Mouse (Mus musculus): ENCODE results near the gene Ntng1.

The Ntng1 gene

GRCm38 (mm10) chr3:110054125-110054524, 89.7 kb downstream of the Ntng1 start:
- DNase-seq (ENCODE audit: low spot score) = no peak

GRCm38 (mm10) chr3:110048152-110048551, 95.7 kb downstream of the Ntng1 start:
- no peak for DNase-seq (ENCODE audit: low spot score)

- no peak for DNase-seq (ENCODE audit: low spot score)
Observed at GRCm38 (mm10) chr3:110046750-110047149, 97.1 kb downstream of the Ntng1 start.

- DNase-seq (ENCODE audit: low spot score) = no peak
Observed at GRCm38 (mm10) chr3:110044209-110044608, 99.6 kb downstream of the Ntng1 start.

- DNase-seq (ENCODE audit: low spot score) = no peak
Observed at GRCm38 (mm10) chr3:110043641-110044187, 100.1 kb downstream of the Ntng1 start.

GRCm38 (mm10) chr3:110022783-110023599, 120.8 kb downstream of the Ntng1 start:
- DNase-seq (ENCODE audit: low spot score) = no peak

- DNase-seq (ENCODE audit: low spot score) = no peak
Observed at GRCm38 (mm10) chr3:110010870-110011626, 132.8 kb downstream of the Ntng1 start.

- no peak for DNase-seq (ENCODE audit: low spot score)
Observed at GRCm38 (mm10) chr3:110010441-110010840, 133.4 kb downstream of the Ntng1 start.

GRCm38 (mm10) chr3:110000349-110000748, 143.5 kb downstream of the Ntng1 start:
- DNase-seq (ENCODE audit: low spot score) = no peak

GRCm38 (mm10) chr3:109995663-109996024, 148.2 kb downstream of the Ntng1 start:
- no peak for DNase-seq (ENCODE audit: low spot score)

GRCm38 (mm10) chr3:109994978-109995662, 148.7 kb downstream of the Ntng1 start:
- no peak for DNase-seq (ENCODE audit: low spot score)

GRCm38 (mm10) chr3:109984086-109984485, 159.7 kb downstream of the Ntng1 start:
- no peak for DNase-seq (ENCODE audit: low spot score)

GRCm38 (mm10) chr3:109977614-109978013, 166.2 kb downstream of the Ntng1 start:
- no peak for DNase-seq (ENCODE audit: low spot score)

- no peak for DNase-seq (ENCODE audit: low spot score)
Observed at GRCm38 (mm10) chr3:109975106-109975505, 168.7 kb downstream of the Ntng1 start.

- DNase-seq (ENCODE audit: low spot score) = no peak
Observed at GRCm38 (mm10) chr3:109971465-109971864, 172.3 kb downstream of the Ntng1 start.

GRCm38 (mm10) chr3:109970181-109970580, 173.6 kb downstream of the Ntng1 start:
- DNase-seq (ENCODE audit: low spot score) = no peak

GRCm38 (mm10) chr3:109962631-109963030, 181.2 kb downstream of the Ntng1 start:
- no peak for DNase-seq (ENCODE audit: low spot score)

- DNase-seq (ENCODE audit: low spot score) = no peak
Observed at GRCm38 (mm10) chr3:109942960-109943359, 200.9 kb downstream of the Ntng1 start.

GRCm38 (mm10) chr3:109937634-109938033, 206.2 kb downstream of the Ntng1 start:
- DNase-seq (ENCODE audit: low spot score) = no peak

- no peak for DNase-seq (ENCODE audit: low spot score)
Observed at GRCm38 (mm10) chr3:109936275-109936674, 207.5 kb downstream of the Ntng1 start.

- DNase-seq (ENCODE audit: low spot score) = no peak
Observed at GRCm38 (mm10) chr3:109932261-109932660, 211.6 kb downstream of the Ntng1 start.

GRCm38 (mm10) chr3:109931021-109931420, 212.8 kb downstream of the Ntng1 start:
- DNase-seq (ENCODE audit: low spot score) = no peak
